Mouse (Mus musculus) C3H10T1/2 (cell line): ENCODE measurements around the gene Vmn2r58. TPM values are rescaled to one million over a fixed set of nuclear protein-coding genes. Genes with fewer than 3 reads are reported as not detected.

ENCODE experiments used
- polyA plus RNA-seq, 2 experiments: library from polyadenylated mRNA; unstranded; fragments of >200 nt; fragmentation: generic; extraction: Trizol; gene quantifications; one replicate each; pipeline ENCODE4 v1.2.1; 2012; ENCODE audit warnings: missing spikeins in 2 of 2

The Vmn2r58 gene
- polyA plus RNA-seq = not detected

GRCm38 (mm10) chr7:41872612-41873011 is at the start of gene Vmn2r58:
TSS of gene Vmn2r58 (minus strand) at chr7:41872712.

Other genes starting within 250 kb of the Vmn2r58 start
- gene Zfp788, start 239.5 kb downstream of the Vmn2r58 start, polyA plus RNA-seq = 1 to 10 TPM in 1 of 2 experiments, under 1 TPM in 1; 0.15 to 1.8 TPM
- gene Vmn2r59, start 186.3 kb upstream of the Vmn2r58 start, polyA plus RNA-seq = not detected
- gene Vmn2r60, start 235.1 kb upstream of the Vmn2r58 start, polyA plus RNA-seq = under 1 TPM in 1 of 2 experiments, not detected in 1; under 0.01 TPM